27 mouse cellular contexts compared by ENCODE assay signal in the genomic region with DNA sequence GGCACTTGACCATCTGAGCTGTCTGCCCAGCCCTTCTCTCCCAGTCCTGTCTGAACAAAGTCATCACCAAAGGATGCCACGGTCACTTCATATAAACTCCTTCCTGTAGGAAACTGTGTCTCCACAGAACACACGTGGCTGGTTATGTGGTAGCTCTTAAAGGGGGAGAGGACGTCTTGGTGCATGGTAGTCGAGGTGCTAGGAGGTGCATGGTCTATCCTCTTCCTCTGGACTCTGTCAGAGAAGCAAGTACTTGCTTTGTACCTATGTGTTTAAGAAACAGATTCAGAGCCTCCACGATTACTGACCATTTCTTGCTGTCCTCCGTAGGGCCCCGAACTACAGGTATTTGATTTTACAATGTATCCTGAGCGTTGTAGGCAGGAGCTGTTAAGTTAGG.
"Had no signal": no experiment of that assay in that cellular context is flagged by ENCODE, and none has a peak within 500 bp of the region (broad histone marks: within the 10 kb centered on the region; RNA-seq: fewer than 3 reads in every experiment).

No protein-coding gene starts in this region.

- H3K4me2 ChIP-seq: embryonic facial prominence, embryonic 12.5 days; embryonic facial prominence, embryonic 13.5 days; embryonic facial prominence, embryonic 15.5 days; forebrain, embryonic 12.5 days; forebrain, embryonic 13.5 days; forebrain, embryonic 15.5 days had no signal

- H3K4me3 ChIP-seq: embryonic facial prominence, embryonic 10.5 days; embryonic facial prominence, embryonic 12.5 days; embryonic facial prominence, embryonic 13.5 days; embryonic facial prominence, embryonic 15.5 days; erythroblast, embryonic 14.5 days; forebrain, embryonic 10.5 days; forebrain, embryonic 12.5 days; forebrain, embryonic 13.5 days; forebrain, embryonic 15.5 days; gastrocnemius, adult 2 months; heart, adult 2 months; heart, embryonic 10.5 days had no signal

- H3K27me3 ChIP-seq: embryonic facial prominence, embryonic 12.5 days; embryonic facial prominence, embryonic 13.5 days; embryonic facial prominence, embryonic 15.5 days; forebrain, embryonic 12.5 days; forebrain, embryonic 13.5 days; forebrain, embryonic 15.5 days had no signal

- DNase-seq: cerebellum, adult 2 months; cerebellum, adult 8-10 months; cerebellum, adult 9-10 months; cerebellum, adult 9-11 months; cerebellum, postnatal 10 days; cerebellum, postnatal 14 days; cerebellum, postnatal 25 days; cerebellum, postnatal 36 days; embryo, embryonic 11 days; forebrain, postnatal 0 days; gastrocnemius, adult 2 months; gastrocnemius, postnatal 10 days; gastrocnemius, postnatal 14 days; gastrocnemius, postnatal 25 days; gastrocnemius, postnatal 36 days; heart, adult 18-20 months; heart, adult 2 months had no signal
